Mouse (Mus musculus) gastrocnemius, adult 8-10 months (tissue): Measurements from ENCODE around the gene Man2a1. TPM values are rescaled to one million over a fixed set of nuclear protein-coding genes. Genes with fewer than 3 reads are reported as not detected.
A peak's percentile ranks its signal among the peaks of the same experiment; 100 is the strongest.

Experiments used
- DNase-seq, 2 experiments: peaks; one replicate each; pipeline ENCODE4 v3.0.0; 2022; ENCODE audit warnings: low spot score in 2 of 2
- total RNA-seq, 4 experiments: library from RNA; stranded (reverse); gene quantifications; 2 replicates each; pipeline ENCODE4 v1.2.4; 2022

The Man2a1 gene
- total RNA-seq, 4 experiments from 2014 or later = 4.5 to 6.1 (median 5.2) TPM

DNA sequence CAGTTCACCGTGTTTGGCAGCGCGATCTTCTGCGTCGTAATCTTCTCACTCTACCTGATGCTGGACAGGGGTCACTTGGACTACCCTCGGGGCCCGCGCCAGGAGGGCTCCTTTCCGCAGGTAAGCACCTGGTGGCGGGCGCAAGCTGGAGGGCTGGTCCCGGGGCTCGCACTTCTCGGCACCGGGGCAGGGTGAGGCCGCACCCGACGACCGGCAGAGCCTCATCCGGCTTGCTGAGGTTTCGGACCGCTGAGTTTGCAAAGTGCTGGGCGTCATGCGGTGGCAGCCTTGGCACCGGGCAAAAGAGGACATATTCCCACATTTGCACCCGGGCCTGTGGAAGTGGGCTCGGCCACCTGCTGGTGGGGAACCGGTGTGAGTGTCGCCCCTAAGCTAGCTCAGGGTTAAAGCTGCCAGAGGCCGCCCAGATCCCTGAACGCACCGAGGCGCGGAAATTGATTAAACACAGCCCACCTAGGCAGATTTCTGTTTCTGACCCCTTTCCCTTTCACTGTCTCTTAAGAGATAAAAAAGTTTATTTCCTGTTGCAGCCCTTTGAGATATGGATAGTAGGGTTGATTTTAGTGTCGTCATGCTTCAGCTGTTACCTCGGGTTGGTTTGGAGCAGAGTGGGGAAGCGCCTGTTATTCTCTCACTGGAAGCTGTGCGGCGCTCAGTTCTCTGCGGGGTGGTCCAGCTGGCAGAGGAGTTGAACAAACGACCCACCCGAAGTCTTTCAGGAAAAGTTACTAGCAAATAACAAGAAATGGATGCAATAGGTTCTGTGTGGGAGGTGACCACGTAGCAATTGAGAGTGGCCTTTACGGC, 1.4 kb downstream of the Man2a1 start:
- peak in 1 of 2 experiments; percentile 27 for DNase-seq

GRCm38 (mm10) chr17:64603134-64603533, 2.6 kb downstream of the Man2a1 start:
- DNase-seq = no peak

DNA sequence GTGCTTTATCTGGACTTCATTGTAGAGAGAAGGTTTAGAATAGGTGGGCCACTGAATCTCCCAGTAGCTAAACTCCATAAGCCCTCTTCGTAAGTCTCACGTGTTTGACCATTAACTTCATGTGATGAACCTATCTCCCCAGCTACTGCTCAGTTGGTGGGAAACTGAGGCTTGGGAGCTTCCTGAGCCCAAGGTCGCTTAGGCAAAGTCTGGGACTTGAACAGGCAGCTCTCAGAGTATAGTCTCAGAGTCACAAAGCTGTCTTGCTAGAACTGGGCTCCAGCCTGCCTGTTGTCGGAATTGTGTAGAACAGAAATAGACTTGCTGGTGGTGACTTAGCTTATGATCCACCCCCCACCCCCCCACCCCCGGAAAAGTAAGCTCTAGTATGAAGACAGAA, 3.0 kb downstream of the Man2a1 start:
- no peak for DNase-seq

GRCm38 (mm10) chr17:64604163-64604562, 3.6 kb downstream of the Man2a1 start:
- DNase-seq = no peak

- no peak for DNase-seq
Observed at GRCm38 (mm10) chr17:64608228-64608627, 7.7 kb downstream of the Man2a1 start.

DNA sequence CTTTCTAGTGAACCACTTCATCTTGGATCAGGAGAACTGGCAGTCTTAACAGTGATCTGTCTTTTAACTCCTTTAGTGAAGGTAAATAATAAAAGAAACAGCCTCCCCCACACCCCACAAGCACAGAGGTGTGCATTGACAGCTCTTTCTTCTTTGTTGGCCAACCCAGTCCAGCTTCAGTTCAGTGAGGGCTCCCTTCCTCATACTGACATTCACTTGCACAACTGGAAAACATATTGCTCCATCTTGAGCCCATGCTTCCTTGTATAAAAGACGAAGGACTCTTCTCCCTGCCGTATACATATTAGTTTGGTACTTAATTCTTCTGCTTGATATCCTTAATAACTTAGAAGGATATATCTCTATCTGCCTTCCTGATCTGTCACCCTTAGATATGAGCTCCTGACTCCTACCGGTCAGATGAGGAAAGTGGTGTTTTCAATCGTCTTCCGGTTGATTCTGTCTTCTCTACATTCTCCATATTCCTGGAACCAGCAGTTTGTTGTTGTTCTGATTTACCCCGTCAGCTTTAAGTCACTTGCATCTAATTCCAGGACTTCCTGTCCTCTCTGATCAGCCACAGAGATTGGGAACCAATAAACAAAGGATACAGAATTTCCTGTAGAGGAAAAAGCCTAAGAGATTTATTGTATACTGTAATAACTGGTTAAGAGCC, 8.5 kb downstream of the Man2a1 start:
- no peak for DNase-seq

DNA sequence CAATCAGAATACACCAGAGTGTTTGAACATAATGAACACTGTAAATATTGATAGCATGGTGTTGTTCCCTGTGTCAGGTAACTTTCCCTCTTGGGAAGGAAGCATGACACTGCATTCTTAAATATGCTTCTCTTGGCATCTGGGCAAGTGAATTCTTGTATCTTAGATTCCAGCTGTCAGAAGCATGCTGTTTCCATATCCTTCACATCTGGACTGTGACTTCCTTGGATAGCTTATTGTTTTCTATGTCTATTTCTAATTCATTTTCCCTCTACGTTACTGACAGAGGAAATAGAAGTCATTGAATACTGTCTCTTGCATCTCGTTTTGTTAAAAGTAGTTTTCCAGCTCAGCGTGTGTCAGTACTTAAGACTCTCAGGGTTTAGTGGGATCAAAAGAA, 9.2 kb downstream of the Man2a1 start:
- no peak for DNase-seq

DNA sequence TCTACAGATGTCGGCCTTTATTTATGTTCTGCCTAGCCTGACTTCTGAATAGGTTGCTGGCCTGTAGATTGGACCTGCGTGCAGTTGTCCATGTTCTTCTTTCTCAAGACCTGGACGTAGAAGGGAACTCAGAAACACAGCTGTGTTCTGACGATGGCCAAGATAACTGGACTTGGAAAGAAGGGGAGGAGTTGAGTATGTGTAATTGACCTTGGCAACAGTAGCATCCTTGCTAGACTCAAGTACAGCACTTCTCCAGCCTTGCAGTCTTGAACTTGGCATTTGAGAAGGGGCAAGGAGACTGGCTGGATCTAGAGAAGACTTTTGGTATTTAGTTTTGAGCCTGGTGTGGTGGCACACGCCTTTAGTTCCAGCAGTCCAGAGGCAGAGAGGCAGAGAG, 10.9 kb downstream of the Man2a1 start:
- no peak for DNase-seq

GRCm38 (mm10) chr17:64612135-64612885, 11.8 kb downstream of the Man2a1 start:
- peak in 1 of 2 experiments; percentile 50 for DNase-seq

- no peak for DNase-seq
Observed at GRCm38 (mm10) chr17:64612930-64613329, 12.4 kb downstream of the Man2a1 start.

GRCm38 (mm10) chr17:64613351-64613750, 12.8 kb downstream of the Man2a1 start:
- DNase-seq = no peak

GRCm38 (mm10) chr17:64614804-64615203, 14.3 kb downstream of the Man2a1 start:
- DNase-seq = peak in 1 of 2 experiments; percentile 55

DNA sequence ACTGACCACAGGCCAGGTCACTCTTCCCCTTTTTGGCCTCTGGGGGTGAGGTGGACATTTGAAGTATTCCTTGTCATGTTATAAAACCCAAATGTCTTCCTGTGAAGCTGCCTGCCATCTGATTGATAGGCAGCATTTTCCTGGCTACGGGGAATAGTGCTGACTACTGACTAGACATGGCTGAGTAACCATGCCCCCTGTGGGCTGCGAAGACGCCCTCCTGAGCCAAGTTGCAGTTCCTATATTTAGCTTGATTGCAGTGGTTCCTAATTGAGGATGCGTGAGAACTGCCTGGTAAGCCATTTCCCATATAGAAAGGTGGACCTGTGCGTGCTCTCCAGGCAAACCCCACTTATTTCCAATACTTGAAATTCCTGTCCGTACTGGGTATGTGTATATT, 14.9 kb downstream of the Man2a1 start:
- no peak for DNase-seq

GRCm38 (mm10) chr17:64616259-64616658, 15.7 kb downstream of the Man2a1 start:
- no peak for DNase-seq

- no peak for DNase-seq
Observed at GRCm38 (mm10) chr17:64617838-64618237, 17.3 kb downstream of the Man2a1 start.

GRCm38 (mm10) chr17:64618996-64619395, 18.5 kb downstream of the Man2a1 start:
- no peak for DNase-seq

- DNase-seq = no peak
Observed at GRCm38 (mm10) chr17:64620135-64620534, 19.6 kb downstream of the Man2a1 start.

GRCm38 (mm10) chr17:64620627-64621026, 20.1 kb downstream of the Man2a1 start:
- DNase-seq = no peak

DNA sequence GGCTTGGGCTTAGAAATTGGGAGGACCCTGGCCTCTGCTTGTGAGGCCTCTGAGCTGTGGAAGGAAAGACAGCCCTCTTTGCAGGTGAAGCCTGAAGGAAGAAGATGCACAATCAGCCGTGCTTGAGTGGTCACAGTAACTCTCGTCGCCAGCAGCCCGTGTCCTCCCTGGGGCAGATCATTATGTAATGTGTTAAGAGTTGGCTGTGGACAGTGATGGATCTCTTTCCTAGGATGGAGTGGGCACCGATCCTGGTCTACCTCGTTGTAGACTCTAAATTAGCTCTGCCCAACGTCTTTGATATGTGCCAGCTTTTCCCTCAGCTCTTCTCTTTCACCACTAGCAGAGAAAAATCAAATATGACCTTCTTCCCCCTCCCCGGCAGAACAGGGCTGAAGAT, 20.7 kb downstream of the Man2a1 start:
- no peak for DNase-seq

DNA sequence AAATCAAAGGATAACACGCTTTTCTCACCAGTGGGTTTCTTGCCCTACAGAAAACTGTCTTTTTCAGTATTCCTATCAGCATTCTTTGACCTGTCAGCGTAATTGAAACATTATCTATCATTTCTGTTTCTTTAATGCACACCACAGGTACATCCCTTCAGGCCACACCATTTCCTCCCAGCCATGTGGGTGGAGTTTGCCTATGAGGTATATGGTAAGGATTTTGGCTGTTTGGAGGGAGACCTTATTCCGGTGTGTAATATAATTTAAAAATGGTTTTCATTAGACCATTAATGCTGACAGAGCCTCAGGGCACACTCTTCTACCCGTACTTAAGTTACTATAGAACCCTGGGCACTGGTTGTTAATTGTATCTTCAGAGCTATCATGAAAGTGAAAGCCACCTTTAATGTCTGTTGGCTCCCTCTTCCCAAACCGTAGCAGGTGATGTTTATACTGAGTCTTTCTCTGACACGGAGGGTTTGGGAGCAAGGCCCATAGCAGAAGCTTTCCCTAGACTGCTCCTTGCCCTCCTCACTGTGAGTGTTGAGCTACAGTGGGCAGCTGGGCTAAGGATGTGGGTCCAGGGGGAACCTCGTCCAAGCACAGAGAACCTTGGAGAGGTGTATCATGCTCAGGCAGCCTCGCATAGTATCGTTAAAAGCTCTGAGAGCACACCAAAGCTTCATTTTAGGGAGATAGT, 21.3 kb downstream of the Man2a1 start:
- no peak for DNase-seq

GRCm38 (mm10) chr17:64622352-64622886, 21.9 kb downstream of the Man2a1 start:
- no peak for DNase-seq
